Mouse (Mus musculus): ENCODE data around the gene Runx2.
A peak's percentile ranks its signal among the peaks of the same experiment; 100 is the strongest.

Runx2 gene

DNA sequence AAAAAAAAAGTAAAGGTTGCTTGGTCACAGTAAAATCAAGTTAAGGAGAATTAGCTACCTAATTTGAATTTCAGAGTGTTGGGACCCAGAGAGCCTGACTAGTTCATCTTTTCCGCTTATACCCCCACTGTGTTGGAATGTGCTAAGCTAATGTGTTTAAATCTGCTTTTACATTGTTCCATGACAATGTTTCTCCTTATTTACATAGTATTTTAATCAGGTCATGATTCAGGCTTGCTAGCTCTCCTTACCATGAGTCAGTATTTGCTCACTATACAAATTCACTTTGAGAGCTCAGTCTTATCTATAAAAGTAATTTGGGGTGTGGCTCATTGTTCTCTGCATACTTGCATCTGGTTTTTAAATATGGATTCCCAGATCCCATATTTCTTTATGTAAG lies 47.2 kb downstream of the Runx2 start:
- no peak for DNase-seq (ENCODE audit: low spot score)

DNA sequence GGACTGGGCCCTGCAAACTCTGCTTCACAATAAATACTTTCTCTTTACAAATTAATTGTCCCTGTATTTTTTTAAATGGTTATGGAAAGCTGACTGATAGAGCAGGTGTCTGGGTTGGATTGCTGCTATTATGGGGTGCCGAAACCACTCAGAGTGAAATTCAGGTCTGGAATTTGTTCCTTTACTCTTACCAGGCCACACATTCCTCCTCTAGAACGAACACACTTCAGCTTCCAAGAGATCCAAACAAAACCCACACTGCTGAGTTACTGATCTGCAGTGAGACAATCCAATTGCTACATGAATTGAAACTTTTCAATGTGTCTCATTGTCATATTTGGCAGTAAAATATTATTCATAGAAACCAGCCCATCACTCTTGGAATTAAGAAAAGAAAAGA lies 47.6 kb downstream of the Runx2 start:
- no peak for DNase-seq (ENCODE audit: low spot score)

DNA sequence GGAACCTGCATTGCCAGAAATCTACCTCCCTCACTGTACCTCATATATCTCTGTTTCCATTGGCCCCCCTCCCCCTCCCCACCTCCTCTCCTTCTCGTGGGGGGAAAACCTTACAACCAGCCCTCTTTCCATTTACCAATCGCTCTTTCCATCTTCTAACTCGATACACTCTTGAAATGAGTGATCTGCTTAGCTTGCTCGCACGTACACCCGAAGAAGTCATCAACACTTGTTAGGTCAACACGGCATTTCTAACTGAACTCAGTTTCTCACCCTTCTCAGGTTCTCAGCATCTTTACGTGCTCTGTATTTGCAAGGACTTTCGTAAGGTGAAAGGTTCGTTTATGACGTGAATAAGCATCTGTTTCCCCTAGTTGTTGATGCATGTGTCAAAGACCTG lies 48.3 kb downstream of the Runx2 start:
- DNase-seq (ENCODE audit: low spot score) = no peak

DNA sequence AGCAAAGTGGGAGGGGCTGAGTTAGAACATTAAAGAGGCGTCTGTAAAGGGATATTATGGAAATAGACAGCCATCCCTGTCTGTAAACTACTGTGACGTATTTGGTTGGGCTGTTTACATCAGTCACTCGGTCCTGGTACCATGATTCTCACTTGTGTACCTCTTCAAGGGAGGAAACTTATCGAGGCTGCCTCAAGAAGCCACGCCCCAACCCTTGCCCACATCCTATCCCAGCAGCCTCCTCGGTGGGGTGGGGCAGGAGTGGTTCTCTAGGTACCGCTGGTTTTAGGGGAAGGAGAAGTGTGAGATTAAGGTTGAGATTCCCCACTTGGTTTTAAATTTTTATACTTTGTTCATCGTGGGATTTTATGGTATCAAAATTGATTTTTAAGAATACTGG lies 69.2 kb downstream of the Runx2 start:
- no peak for DNase-seq (ENCODE audit: low spot score)

DNA sequence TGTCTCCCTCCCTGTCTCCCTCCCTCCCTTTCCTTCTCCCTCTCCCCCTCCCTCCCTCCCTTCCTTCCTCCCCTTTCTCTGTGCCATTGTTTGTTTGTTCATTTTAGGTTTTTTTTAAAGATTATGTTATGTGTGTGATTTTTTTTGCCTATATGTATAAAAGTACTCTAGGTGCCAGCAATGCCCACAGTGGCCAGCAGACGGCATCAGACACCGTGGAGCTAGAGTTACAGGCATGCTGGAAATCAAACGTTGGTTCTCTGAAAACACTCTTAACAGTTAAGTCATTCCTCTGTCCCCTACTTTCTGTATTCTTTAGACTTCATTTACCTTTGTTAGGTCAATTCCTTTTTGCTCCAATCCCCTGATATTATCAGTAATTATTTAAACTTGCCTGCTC lies 70.8 kb downstream of the Runx2 start:
- no peak for DNase-seq (ENCODE audit: low spot score)

DNA sequence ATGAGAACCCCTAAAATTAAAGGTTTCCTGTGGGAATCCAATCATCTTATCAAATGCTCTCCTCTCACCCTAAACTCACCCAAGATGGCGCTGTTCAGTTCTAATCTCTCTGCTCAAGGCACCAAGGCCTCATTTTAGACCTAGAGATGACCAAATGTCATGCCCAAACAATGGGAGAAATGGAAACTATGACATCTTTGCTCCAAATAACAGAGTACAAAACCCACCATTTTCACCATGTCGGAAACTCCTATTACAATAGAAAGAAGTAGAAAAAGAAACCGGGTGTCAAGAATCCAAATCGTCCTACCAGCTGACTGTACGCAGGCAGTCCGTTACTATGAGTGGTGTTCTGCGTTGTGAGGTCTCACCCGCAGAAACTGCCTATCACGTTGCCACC lies 72.4 kb downstream of the Runx2 start:
- DNase-seq (ENCODE audit: low spot score) = no peak

DNA sequence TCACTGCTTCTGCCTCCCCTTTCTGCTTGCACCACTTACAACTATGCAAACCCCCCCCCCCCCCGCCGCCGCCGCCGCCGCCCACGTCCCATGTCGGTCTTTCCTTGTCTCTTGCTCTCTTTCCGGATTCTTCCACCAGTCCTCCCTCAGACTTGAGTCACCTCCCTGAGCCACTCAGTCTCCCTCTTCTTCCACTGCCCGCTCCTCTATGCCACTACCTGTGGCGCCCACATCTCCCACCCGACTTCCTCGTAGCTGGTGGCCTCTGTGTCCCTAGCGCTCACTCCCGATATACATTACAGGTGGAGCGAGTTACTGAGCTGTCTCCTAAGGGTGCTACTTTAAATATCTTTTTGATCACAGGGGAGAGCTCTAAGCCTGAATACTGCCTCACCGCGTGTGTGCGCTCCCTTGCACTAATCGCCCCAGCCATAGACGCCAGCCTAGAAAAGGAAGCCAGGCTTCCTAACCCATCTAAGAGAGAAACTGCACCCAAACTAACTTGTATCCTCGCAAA lies 76.4 kb downstream of the Runx2 start:
- no peak for DNase-seq (ENCODE audit: low spot score)

DNA sequence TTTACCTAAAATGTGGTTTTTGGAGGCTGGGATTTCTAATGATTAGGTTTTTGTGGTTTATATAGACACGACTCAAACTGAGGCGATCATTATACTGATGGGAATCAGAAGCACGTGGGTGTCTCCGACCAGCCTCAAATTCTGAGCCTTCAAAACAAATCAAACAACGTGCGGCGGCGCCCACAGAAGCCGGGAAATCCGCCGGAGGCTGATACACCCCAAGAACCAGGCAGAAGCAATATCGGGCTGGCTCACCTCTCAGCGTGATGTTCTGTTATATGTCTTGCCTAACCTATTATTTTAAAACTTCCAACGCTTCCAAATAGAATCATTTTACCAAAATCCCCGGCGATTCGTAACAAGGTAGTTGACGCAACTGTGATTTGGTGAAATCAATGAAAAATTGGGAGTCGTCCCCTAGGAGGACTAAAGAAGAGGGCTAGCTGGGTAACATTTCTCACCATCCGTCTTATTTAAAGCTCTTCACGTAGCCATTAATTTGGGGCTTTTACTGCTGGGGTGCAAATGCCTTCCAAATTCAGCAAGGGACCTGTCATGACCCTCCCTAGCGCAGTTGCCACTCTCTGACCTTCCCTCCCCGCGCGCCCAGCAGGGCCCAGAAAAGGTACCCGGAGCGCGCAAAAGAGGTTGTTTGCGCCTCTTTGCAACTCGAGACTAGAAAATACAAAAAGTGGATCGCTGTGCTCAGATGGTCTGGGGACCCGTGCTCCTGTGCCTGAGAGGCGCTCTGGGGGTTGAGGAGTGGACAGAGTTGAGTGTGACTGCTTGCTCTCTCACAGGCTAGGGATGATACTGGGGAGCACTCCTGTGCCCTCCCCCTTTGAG lies 77.1 kb downstream of the Runx2 start:
- no peak for DNase-seq (ENCODE audit: low spot score)

DNA sequence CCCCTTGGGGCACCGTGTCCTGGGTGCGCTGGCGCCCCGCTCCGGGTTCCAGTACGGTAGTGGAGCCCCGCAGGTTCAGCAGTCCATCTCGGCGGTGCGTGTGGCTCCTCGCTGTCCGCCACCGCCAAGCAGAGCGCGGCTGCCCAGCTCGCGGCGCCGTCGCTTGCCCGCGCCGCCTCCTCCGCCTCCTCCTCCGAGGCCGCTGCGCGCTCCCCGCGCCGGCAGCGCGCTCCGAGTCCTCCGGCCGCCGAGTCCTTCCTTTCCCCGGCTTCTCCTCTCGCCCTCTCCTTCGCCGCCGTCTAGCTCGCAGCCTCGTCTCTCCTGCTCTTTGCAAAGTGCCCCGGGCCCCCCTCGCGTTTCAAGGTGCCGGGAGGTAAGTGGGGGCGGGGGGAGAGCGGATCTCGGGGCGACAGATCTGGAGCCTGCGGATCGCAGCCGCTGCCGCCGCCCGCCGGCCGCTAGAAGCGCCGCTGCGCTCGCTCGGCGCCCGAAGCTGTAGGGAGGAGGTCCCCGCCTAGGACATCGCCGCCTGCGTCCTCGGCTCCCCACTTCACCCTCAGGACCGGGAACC lies 78.5 kb downstream of the Runx2 start:
- DNase-seq (ENCODE audit: low spot score) = peak; percentile 26

DNA sequence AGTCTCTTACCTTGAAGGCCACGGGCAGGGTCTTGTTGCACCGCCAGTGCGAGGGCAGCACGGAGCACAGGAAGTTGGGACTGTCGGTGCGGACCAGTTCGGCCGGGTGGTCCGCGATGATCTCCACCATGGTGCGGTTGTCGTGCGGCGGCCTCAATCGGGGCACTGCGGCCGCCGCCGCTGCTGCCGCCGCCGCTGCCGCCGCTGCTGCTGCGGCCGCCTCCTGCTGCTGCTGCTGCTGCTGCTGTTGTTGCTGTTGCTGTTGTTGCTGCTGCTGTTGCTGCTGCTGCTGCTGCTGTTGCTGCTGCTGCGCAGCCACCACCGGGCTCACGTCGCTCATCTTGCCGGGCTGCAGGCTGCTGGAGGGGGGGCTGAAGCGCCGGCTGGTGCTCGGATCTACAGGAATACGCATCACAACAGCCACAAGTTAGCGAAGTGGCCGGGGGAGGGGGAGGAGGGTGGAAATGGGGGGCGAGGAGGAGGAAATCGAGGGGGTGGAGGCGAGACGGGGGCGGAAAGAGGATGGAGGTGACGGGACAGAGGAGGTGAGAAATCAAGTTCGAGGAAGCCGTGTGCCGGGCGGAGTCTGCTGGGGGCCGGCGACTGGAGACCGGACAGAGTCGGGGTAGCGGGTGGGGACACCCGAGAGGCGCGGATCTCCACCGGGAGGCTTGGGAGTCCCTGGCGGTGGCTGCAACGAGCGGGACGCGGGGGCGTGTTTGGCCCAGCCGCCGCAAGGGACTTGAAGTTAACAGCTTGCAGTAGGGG lies 79.2 kb downstream of the Runx2 start:
- no peak for DNase-seq (ENCODE audit: low spot score)

DNA sequence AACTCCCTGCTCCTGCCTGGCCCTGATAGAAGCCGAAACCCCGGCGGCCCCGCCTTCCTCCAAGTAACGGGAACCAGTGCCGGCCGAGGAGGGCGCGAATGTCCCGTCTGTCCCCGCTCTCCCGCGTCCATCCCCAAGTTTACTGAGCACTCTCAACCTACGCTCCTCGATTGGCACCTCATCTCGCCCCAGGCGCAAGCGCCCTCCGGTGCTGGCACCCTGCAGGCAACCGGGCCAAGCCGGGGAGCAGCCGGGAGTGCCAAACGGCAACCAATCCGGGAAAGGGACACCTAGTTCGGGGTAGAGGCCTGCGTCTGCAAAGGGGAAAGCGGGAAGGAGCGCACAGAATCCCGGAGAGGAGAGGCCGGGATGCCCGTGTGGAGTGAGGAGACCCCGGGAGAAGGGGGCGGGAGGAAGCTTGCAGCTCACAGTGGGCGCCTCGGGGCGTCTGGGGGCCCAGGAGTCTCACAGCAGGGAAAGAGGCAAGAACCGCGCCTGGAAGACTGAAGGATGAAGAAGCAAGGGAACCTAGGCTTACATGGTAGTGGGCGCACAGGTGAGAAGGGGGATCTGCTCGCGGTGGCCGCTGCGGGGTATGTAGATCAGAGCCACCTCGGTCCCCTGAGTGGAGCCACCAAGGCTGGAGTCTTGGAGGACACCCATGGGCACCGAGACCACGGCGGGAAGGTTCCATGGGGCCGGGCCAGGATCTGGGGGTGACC lies 79.9 kb downstream of the Runx2 start:
- peak; percentile 10 for DNase-seq (ENCODE audit: low spot score)

DNA sequence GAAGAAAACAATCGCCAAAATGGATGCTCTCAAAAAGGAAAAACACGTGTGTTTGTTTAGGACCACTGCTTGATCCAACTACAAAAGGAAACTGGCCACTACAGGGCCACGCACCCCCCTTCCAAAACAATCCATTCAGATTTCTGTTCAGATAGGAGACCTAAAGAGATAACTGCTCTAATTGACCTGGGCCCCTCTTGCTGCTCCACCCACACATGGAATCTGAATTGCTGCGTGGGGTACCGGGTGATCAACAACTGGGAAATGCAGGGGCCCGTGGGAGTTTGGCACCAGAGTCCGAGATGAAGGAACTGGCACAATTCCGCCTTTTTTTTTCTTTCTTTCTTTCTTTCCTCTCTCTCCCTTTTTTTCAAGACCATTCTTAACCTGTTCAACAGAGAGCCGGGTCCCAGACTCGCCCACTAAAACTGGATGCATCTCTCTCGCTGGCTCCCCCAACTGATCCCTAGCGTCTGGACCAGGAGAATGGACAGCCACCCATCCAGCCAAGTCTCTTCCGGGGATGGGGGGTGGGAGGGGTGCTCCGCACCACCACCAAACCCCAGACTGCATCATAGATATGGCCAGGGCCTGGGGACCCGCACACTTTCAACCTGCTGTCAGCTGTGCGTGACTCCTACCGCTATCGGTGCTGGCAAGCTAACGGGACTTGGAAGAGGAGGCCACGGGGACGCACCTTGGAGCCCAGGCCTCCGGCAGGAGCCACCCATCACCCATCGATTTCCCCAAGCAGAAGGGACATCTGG lies 80.9 kb downstream of the Runx2 start:
- DNase-seq (ENCODE audit: low spot score) = no peak

DNA sequence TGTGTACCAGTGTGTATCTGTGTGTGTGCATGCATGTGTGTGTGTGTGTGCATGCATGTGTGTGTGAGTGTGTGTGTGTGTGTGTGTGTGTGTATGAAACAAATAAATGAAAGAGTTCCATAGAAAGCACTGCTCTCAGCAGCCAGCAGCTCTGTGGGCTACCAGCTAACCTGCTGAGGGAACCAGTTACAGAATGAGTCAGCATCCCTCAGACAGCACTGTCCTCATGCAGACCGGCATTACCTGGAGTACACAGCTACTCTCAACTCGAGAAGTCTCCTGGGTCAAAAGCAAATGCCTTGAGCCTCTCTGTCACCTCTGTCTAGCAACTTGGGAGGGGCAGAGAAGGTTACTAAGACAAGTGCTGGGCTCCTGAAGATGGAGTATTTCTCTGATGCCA lies 86.1 kb downstream of the Runx2 start:
- DNase-seq (ENCODE audit: low spot score) = no peak

DNA sequence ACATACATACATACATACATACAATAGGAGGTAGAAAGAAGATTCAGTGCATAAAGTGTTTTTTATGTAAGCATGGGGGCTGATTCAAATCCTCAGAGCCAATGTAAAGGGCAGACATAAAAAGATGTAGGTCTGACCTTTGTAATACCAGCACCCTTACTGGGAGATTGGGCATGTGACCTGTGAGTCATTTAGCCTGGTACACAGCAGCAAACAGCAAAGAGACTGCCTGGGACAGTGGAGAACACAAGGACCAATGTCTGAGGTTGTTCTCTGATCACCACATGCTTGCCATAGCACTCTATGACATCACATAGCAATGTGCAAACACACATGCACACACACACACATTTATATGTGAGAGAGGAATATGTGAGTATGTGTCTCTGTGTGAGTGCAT lies 86.9 kb downstream of the Runx2 start:
- DNase-seq (ENCODE audit: low spot score) = no peak

DNA sequence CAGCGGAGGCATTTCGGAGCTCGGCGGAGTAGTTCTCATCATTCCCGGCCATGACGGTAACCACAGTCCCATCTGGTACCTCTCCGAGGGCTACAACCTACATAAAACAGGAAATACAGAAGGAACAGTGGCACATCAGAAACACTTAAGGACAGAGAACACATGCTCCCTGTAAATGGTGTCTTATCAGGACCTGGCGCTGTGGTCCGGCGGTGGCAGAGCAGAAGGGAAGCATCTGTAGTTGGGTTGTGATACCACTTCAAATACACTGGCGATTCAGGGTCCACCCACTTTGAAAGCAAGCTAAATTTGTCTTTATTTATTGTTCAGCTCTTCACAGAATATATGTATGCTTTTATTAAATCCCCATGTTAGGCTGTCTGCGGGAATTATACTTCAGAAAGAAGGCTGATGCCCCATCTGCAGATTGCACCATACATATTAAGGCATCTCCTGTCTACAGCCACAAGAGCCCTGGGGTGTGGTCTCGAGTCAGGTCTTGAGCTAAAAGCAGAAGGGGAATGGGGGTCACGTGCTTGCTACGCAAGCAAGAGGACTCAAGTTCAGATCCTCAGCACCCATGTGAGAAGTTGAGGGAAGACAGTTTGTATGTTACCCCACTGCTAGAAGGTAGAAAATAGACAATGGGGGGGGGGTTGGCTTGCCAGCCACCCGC lies 89.7 kb downstream of the Runx2 start:
- DNase-seq (ENCODE audit: low spot score) = no peak

DNA sequence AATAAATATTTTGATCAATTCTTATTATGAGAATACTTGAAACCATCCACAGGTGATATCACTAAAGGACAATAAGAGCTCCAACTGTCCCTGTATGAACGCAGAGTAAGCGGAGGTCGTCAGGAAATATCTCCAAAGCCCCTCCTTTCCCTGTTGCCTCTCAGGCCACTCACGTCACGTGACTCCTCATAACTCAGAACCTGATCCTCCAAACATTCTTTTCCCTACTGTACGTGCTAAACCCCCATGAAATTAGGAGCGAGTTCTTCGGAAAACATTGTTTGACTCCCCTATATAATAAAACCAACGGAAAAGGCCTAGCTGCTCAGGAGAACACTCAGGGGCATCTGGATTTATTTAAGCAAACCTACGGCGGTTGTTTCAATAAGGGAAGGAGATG lies 90.3 kb downstream of the Runx2 start:
- DNase-seq (ENCODE audit: low spot score) = no peak

DNA sequence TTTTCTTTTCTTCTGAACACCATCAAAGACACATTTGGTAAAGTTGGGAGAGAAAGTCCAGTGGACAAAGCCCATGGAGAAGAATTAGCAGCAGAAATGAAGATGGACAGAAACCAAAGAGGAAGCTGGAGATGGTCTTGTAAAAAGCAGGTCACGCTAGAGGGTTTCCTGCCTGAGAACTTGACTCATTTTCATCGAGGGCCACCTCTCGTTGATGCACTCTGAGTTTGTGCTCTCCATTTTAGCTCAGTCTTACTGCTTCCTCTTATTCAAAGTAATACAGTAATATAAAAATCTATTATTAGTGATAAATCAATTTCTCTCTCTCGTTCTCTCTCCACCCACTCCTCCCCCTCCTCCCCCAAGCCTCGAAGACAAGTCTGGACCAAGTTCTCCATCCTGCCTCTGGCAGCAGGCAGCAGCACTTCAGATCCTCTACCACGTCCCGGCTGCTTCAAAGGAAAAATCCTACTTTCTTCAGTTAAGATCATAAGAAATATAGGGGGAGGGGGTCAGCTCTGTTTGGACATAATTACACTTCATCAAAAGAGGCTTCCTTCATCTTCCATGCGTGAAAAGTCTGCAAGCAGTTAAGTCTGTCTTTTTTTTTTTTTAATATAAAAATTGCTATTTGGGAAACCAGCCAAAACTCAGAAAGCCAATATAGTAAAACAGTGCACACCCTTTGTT lies 92.3 kb downstream of the Runx2 start:
- DNase-seq (ENCODE audit: low spot score) = no peak

DNA sequence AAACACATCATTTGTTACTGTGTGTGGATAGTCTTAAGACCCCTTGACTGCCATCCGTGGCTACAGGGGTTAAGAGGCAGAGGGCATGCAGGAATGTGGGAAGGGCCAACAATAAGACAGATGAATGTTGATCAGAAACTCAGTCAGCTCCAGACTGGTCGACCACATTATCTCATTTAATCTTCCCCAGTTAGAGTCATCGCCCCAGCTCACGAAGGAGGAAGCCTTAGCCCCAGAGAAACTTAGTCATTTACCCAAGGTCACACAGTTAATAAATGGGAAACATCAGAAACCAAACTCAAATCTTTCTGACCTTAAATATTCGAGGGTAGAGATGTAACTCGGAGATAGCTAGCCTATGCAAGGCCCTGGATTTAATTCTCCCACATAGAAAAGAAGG lies 96.0 kb downstream of the Runx2 start:
- DNase-seq (ENCODE audit: low spot score) = no peak

DNA sequence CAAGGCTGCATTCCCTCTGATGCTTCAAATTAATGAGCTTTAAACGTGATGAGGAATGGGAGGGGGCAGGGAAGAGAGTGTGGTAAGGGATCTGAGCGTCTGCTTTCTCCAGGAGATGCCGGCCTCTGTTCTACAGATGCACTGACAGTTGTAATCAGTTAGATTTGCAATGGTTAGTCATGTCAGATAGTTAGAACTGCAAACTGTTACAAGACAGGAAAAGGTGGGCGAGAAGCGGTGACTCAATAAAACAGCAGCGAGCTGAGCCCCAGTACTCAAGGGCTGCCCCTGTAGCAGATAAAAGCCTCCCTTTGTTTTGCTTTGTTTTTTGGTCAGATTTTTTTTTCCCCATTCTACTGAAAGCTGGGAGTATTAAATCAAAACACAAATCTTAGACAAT lies 96.6 kb downstream of the Runx2 start:
- no peak for DNase-seq (ENCODE audit: low spot score)

DNA sequence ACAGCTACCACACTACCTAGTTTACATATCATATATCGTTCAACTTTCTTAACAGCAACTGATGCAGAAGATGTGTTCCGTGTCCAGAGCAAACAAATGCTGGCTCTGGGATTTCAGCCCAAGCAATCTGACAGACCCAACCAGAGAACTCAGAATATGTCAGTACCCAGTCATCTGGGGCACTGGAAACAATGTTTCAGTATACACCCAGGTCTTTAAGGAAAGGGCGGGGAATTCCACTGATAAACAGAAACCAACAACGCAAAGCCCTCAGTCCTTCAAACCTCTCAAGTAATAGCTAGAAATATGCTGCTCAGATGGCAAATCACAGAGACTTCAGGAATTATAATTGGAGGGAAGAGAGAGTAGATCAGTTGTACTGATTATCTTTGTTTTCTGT lies 100.5 kb downstream of the Runx2 start:
- no peak for DNase-seq (ENCODE audit: low spot score)

Measured in spleen, adult 12 weeks (tissue).